Mouse (Mus musculus) ES-Bruce4 (cell line): ENCODE measurements around the gene Cdk5rap2.

Experiments used
- CTCF ChIP-seq: IDR thresholded peaks from one replicate; pipeline ENCODE4 v1.8.1; 2011; ENCODE audit warnings: low read depth, low read length
- EP300 ChIP-seq: IDR thresholded peaks from 2 replicates; pipeline ENCODE4 v1.6.1; 2011; ENCODE audit warnings: low read depth, low read length; ENCODE audit not compliant: insufficient read depth

GRCm38 (mm10) chr4:70446774-70447173, 36.5 kb upstream of the Cdk5rap2 start:
- TF ChIP-seq CTCF (no peak), EP300 (no peak)
